Mouse (Mus musculus) liver, embryonic 14.5 days (tissue): Measurements from ENCODE around the gene Mybl2.

Source experiments
- CTCF ChIP-seq: IDR thresholded peaks from 2 replicates; pipeline ENCODE4 v1.5.1; 2016; ENCODE audit warnings: antibody characterized with exemption, low read depth, control low read depth
- EP300 ChIP-seq: IDR thresholded peaks from 2 replicates; pipeline ENCODE4 v1.6.1; 2016; ENCODE audit warnings: antibody characterized with exemption, low read depth

GRCm38 (mm10) chr2:163110706-163111105, 56.2 kb downstream of the Mybl2 start:
- peak; percentile 28 for TF ChIP-seq CTCF
- TF ChIP-seq EP300, result no peak
